Mouse (Mus musculus): ENCODE measurements around the gene Tfpt. TPM values are rescaled to one million over a fixed set of nuclear protein-coding genes. Genes with fewer than 3 reads are reported as not detected.

Gene Tfpt
- polyA plus RNA-seq, 1 experiment: 22.6 TPM

DNA sequence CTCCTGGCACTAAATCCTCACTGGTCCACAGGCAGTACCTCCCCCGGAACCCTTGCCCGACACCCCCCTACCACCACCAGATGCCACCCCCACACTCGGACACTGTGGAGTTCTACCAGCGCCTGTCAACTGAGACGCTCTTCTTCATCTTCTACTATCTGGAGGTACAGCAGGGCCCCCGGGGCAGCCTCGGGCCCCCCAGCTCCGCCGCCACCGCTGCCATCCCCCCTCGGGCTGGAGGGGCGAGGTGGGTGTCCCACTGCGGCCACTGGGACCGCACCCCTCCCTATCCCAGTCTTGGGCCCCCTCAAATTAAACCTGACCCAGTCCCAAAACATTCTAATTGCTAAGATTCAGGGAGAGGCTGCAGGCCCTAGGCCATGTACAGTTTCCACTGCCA is 28.8 kb upstream of the Tfpt start:
- Histone ChIP-seq H3K4me3 (ENCODE audit: insufficient read depth, low read length) (no peak overlapping the region), H3K4me1 (ENCODE audit: control insufficient read depth, insufficient read depth, low read length) (peaks cover 1% of the 10 kb centered on the region; the same call in 1 of the 2 replicates)
- TF ChIP-seq CTCF (IDR thresholded peaks at IDR 0.05; ENCODE audit: low read depth, low read length): no peak
- no peak for TF ChIP-seq POLR2A (IDR thresholded peaks at IDR 0.05; ENCODE audit: borderline replicate concordance, low read depth, low read length)

DNA sequence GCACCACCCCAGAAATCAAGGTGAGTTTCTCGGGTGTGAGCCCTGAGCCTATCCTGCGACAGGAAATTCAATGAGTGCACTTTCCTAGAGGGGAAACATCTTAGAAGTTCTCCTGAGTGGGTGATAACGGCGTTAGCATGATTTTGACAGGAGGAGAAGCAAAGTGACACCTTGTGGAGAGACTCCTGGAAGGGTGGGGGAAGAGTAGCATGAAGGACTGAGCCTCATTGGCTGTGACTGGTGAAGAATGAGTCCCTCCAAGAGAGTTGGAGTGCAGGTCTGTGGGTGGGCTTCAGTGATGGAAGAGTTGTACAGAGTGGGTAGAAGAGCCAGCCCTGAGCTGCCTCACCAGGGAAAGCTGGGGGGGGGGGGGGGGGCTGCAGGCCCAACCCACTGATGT is 27.2 kb upstream of the Tfpt start:
- TF ChIP-seq CTCF (IDR thresholded peaks at IDR 0.05; ENCODE audit: low read depth, low read length) (no peak), POLR2A (IDR thresholded peaks at IDR 0.05; ENCODE audit: borderline replicate concordance, low read depth, low read length) (no peak)

More for the DNA sequence above, 28.8 kb upstream of the Tfpt start:
- no peak overlapping the region for H3K27ac ChIP-seq (ENCODE audit: insufficient read depth, low read depth, low read length)

DNA sequence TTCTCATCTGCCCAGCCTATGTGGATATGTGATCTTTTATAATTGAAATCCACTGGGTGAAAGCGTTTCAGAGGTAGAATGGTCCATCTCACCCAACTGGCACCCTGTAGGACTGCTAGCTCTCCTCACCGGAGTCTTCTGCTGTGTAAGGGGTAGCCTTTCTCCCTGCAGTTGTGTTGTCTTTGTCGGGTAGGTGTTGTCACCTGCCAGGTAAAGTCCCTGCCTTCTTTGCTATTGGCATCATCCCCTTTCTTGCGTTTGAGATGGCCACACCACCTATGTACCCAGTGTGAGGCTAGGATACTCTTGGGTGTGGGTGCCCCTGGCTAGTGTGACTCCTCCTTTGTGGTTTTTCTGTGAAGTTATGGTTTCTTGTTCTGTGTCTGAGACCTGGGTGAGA is 16.9 kb upstream of the Tfpt start:
- no peak for TF ChIP-seq CTCF (IDR thresholded peaks at IDR 0.05; ENCODE audit: low read depth, low read length)
- no peak for TF ChIP-seq POLR2A (IDR thresholded peaks at IDR 0.05; ENCODE audit: borderline replicate concordance, low read depth, low read length)
- Histone ChIP-seq H3K27ac (ENCODE audit: insufficient read depth, low read depth, low read length) (no peak overlapping the region), H3K4me3 (ENCODE audit: insufficient read depth, low read length) (peak overlapping the region; percentile 80), H3K4me1 (ENCODE audit: control insufficient read depth, insufficient read depth, low read length) (peaks cover 28% of the 10 kb centered on the region)

More for the DNA sequence above, 27.2 kb upstream of the Tfpt start:
- Histone ChIP-seq H3K4me1 (ENCODE audit: control insufficient read depth, insufficient read depth, low read length) (no peaks in the 10 kb centered on the region), H3K27ac (ENCODE audit: insufficient read depth, low read depth, low read length) (no peak overlapping the region), H3K4me3 (ENCODE audit: insufficient read depth, low read length) (no peak overlapping the region)

DNA sequence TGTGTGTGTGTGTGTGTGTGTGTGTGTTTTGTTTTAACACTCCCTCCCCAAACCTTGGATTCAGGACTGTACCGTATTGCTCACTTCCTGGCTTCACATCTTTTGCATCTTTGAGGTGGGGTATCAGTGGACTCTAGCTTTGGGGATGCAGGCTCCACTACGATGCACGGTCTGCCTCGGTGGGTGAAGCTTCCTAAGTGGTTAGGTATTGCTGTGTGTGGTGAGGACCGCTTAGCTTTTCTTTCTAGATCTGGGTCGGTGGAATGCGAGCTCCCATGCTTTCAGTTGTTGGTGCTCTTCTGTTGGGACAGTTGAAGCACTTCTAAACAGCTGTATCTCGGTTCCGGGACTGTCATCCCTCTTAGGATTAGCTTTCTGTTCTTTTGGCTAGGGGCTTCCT is 16.5 kb upstream of the Tfpt start:
- TF ChIP-seq POLR2A (IDR thresholded peaks at IDR 0.05; ENCODE audit: borderline replicate concordance, low read depth, low read length) (no peak), CTCF (IDR thresholded peaks at IDR 0.05; ENCODE audit: low read depth, low read length) (no peak)
- Histone ChIP-seq H3K27ac (ENCODE audit: insufficient read depth, low read depth, low read length) (peak overlapping the region; percentile 97; the same call in 1 of the 2 replicates), H3K4me1 (ENCODE audit: control insufficient read depth, insufficient read depth, low read length) (peaks cover 28% of the 10 kb centered on the region), H3K4me3 (ENCODE audit: insufficient read depth, low read length) (peak overlapping the region; percentile 80)

DNA sequence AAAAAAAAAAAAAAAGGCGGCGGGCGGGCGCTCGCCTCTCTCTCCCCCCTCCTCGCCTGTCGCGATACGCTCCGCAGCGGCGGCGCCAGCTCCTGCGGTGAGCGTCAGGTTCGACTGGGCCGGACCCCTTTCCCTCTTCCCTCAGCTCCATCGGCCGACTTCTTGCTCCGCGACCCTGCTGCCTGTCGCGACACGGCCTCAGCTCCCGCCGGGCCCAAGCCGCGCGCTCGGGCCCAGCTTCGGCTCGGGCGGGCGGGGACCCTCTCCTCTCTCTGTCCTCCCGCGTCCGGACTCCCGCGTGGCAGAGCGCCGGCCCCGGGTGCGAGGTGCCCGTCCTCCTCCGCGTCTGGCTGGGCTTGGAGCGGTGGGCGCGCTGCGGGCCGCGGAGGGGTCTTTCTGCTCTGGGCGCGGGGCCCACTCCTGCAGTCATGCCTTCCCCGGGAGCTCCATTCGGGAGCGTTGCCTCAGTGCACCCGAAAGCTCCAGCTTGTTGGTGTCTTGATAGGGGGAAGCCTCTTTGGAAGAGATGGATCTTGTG is 15.8 kb upstream of the Tfpt start:
- Histone ChIP-seq H3K4me1 (ENCODE audit: control insufficient read depth, insufficient read depth, low read length) (peaks cover 28% of the 10 kb centered on the region), H3K4me3 (ENCODE audit: insufficient read depth, low read length) (peak overlapping the region; percentile 80), H3K27ac (ENCODE audit: insufficient read depth, low read depth, low read length) (peak overlapping the region; percentile 97)
- TF ChIP-seq POLR2A (IDR thresholded peaks at IDR 0.05; ENCODE audit: borderline replicate concordance, low read depth, low read length): 0 out of 2 replicates have a peak, but pooled peaks have one; percentile 20
- no peak for TF ChIP-seq CTCF (IDR thresholded peaks at IDR 0.05; ENCODE audit: low read depth, low read length)

DNA sequence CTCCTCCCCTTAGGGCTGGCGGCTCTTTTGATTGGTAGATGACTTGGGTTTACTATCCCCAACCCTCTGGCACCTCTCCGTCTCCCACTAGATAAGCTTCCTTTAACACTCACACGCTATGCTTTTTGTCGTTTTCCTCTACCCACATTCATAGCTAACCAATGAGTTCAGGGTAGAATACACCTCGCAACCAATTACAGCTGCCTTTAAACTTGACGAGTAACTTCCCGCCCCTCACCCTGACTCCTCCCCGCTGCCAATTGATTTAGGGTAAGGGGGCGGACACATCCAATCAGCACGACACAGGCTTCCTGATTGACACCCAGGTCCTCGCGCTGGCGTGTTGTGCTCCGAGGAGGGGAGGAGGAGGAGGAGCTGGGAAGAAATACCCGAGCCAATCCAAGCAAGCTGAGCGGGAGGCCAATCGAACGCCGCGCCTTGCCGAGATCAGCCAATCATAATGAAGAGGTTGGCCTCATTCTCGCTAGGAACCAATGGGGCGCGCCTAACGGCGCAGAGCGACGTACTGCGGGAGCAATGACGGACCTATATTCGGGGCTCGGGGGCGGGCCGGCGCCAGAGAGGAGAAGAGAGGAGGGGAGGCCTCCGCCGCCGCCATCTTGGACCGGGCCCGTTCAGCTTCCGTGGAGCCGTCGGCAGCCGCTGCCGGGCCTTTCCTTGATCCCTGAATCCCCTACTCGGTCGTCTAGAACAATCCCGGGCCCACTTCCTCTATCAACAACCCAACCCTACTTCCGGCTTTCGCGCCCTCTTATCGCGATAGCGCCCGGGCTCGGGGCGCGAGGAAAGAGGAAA is 15.2 kb upstream of the Tfpt start, which contains the start of gene Cnot3:
Gene Cnot3 (plus strand): TSS at position 597 of the 816 bp plus-strand sequence.
- H3K4me1 ChIP-seq (ENCODE audit: control insufficient read depth, insufficient read depth, low read length): peaks cover 28% of the 10 kb centered on the region
- peak within 1 kb of the TSS; percentile 80 for H3K4me3 ChIP-seq (ENCODE audit: insufficient read depth, low read length)
- H3K27ac ChIP-seq (ENCODE audit: insufficient read depth, low read depth, low read length): peak within 1 kb of the TSS; percentile 97
- TF ChIP-seq CTCF (IDR thresholded peaks at IDR 0.05; ENCODE audit: low read depth, low read length) (no peak), POLR2A (IDR thresholded peaks at IDR 0.05; ENCODE audit: borderline replicate concordance, low read depth, low read length) (no peak)

DNA sequence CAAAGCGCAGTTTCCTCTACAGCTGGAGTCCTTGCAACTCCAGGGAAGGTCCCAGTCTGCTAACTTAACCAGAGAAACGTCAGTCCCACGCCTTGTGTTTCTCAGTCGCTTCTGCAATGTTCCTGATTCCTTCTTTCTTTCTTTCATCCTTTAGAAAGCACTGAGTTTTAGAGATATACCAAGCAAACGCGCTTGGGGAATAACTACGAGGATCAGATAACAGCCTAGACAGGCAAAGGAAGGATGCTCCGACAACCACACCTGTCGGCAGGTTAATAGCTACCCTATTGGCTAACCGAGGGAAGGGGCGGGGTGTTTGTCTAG is 14.6 kb upstream of the Tfpt start:
- TF ChIP-seq POLR2A (IDR thresholded peaks at IDR 0.05; ENCODE audit: borderline replicate concordance, low read depth, low read length) (no peak), CTCF (IDR thresholded peaks at IDR 0.05; ENCODE audit: low read depth, low read length) (no peak)
- Histone ChIP-seq H3K27ac (ENCODE audit: insufficient read depth, low read depth, low read length) (peak overlapping the region; percentile 67), H3K4me3 (ENCODE audit: insufficient read depth, low read length) (peak overlapping the region; percentile 50), H3K4me1 (ENCODE audit: control insufficient read depth, insufficient read depth, low read length) (peaks cover 28% of the 10 kb centered on the region)

DNA sequence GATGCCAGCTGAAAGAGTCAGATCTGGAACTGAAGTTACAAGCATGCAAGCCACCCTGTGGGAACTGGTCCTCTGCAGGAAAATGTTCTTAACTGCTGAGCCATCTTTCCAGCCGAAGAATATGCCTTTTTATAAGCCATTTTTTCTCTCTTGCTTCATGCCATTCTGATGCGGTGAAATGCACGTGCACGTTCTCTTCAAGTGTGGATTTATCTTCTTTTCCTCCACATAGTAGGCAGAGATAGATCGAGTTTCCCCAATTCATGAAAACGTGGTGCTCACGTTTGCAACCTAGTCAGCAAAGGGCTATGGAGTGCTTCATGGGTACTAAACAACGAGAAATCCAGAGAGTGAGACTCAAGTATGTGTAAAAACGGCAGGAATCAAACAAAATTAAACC is 14.1 kb upstream of the Tfpt start:
- Histone ChIP-seq H3K4me1 (ENCODE audit: control insufficient read depth, insufficient read depth, low read length) (peaks cover 28% of the 10 kb centered on the region), H3K27ac (ENCODE audit: insufficient read depth, low read depth, low read length) (peak overlapping the region; percentile 67), H3K4me3 (ENCODE audit: insufficient read depth, low read length) (peak overlapping the region; percentile 50)
- TF ChIP-seq POLR2A (IDR thresholded peaks at IDR 0.05; ENCODE audit: borderline replicate concordance, low read depth, low read length): no peak
- TF ChIP-seq CTCF (IDR thresholded peaks at IDR 0.05; ENCODE audit: low read depth, low read length): no peak

DNA sequence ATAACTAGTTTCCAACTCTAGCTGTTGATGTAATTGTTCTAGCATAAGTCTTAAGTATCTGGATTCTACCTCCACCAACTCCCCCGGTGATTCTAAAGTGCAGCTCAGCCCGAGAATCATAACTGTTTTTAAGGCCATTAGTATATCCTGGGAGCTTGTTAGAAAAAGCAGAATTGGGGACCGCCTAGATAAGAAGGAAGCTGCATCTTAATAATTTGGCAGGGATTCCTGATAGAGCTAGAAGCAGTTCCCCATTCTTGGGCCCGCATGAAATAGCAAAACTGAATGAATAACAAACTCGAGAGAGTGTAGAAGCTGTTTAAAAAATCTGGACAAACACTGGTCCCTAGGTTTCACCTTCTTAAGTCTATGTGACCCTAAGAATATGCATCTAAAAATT is 13.7 kb upstream of the Tfpt start:
- TF ChIP-seq CTCF (IDR thresholded peaks at IDR 0.05; ENCODE audit: low read depth, low read length) (no peak), POLR2A (IDR thresholded peaks at IDR 0.05; ENCODE audit: borderline replicate concordance, low read depth, low read length) (no peak)
- Histone ChIP-seq H3K4me1 (ENCODE audit: control insufficient read depth, insufficient read depth, low read length) (peaks cover 26% of the 10 kb centered on the region), H3K27ac (ENCODE audit: insufficient read depth, low read depth, low read length) (peak overlapping the region; percentile 67), H3K4me3 (ENCODE audit: insufficient read depth, low read length) (peak overlapping the region; percentile 50)

DNA sequence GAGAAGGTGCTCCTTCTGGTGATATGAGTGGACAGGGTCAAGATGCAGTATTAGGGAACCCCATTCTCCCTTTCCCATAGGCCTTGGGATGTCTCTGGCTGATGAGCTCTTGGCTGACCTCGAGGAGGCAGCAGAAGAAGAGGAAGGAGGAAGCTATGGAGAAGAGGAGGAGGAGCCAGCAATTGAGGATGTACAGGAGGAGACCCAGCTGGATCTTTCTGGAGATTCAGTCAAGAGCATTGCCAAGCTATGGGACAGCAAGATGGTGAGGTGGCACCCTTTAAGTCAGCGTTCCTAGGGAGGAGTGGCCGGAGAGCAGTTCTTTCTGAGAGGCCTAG is 718 bp upstream of the Tfpt start:
- Histone ChIP-seq H3K4me1 (ENCODE audit: control insufficient read depth, insufficient read depth, low read length) (peaks cover 11% of the 10 kb centered on the region), H3K4me3 (ENCODE audit: insufficient read depth, low read length) (peak overlapping the region; percentile 77), H3K27ac (ENCODE audit: insufficient read depth, low read depth, low read length) (no peak overlapping the region)
- no peak for TF ChIP-seq CTCF (IDR thresholded peaks at IDR 0.05; ENCODE audit: low read depth, low read length)
- no peak for TF ChIP-seq POLR2A (IDR thresholded peaks at IDR 0.05; ENCODE audit: borderline replicate concordance, low read depth, low read length)
